Mouse (Mus musculus) c-Kit-positive CD71-positive TER-119-positive erythroid progenitor cells, embryonic 14.5 days (primary cell): ENCODE data around the gene Tmem119.

Source experiments
- DNase-seq: peaks from one replicate; pipeline ENCODE4 v3.0.0-alpha.2; 2013; ENCODE audit warnings: low spot score

Gene Tmem119

GRCm38 (mm10) chr5:113761585-113761984 lies 38.7 kb downstream of the Tmem119 start:
- no peak for DNase-seq

DNA sequence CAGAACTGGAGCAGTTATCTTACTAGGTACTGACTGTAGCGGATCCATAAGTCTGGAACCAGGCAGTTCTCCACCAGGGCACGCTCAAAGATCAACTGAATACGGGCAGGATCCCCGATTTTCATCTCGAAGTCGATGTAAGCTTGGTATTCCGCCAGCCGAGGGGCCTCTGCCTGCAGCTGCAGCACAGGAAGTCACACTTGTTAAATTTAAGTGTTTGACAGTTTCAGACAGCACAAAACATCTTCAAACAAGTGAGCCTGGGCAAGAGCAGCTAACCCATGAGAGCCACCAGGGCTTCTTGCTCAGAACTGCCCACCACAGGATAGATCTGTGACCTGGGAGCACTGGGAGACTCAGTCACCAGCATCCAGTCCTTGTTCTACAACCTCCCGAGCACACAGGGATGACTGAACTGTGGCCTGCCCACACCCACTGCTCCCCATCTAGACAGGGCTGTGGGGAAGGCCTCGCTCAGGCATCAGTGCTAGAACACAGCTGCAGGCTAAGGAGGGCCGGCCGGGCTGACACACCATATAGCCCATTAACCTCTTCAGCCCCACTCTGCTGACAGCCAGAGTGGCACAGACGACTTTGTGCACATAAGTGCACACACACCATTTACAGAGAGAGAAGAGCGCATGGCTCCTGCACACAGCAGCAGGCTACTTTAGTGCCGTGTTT lies 44.8 kb downstream of the Tmem119 start:
- DNase-seq, result no peak

DNA sequence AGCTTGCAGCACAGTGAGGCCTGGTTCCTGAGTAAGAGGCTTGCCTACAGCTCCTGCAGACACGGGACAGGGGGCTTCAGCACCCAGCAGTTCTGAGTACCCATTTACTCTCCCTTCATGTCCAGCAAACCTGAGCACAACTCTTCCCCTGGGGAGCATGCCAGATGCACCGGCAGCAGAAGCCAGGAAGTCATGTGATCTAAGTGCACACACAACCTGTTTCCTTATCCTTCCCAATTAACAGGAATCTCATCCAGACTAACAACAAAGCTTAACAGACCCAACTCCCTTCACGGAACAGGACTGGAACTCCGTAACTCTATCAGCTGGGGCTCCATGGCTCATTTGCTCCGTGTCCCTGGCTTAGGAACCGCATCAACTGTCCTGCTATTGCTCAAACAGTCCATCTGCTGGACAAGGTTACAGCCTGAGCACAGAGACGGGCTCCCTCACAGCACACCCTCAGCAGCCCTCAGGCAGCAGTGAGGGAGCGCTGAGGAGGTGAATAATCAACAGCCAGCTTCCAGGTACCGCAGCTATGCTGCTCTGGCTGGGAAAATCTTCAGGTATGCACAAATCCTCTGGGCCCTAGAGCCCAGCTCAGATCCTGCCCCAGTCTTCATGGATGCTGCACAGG lies 48.7 kb downstream of the Tmem119 start:
- DNase-seq, result no peak

GRCm38 (mm10) chr5:113748556-113749331 lies 51.6 kb downstream of the Tmem119 start:
- DNase-seq, result no peak

- DNase-seq, result no peak
Observed at GRCm38 (mm10) chr5:113747629-113748028, 52.7 kb downstream of the Tmem119 start.
